Mouse (Mus musculus) layer of hippocampus, adult 8-10 months (tissue): Measurements from ENCODE around the gene Nmnat1. TPM values are rescaled to one million over a fixed set of nuclear protein-coding genes. Genes with fewer than 3 reads are reported as not detected.
"Not testable (repeated sequence)": the region's sequence is repeated elsewhere in the genome, so short reads cannot be mapped to it uniquely, and the experiment has no call there.

Source experiments
- DNase-seq, 2 experiments: peaks; one replicate each; pipeline ENCODE4 v3.0.0; 2022; ENCODE audit warnings: low spot score in 2 of 2
- total RNA-seq, 4 experiments: library from RNA; stranded (reverse); gene quantifications; 2 replicates each; pipeline ENCODE4 v1.2.4; 2022

Gene Nmnat1
- total RNA-seq, 4 experiments from 2014 or later, result 6.0 to 9.0 (median 7.0) TPM

DNA sequence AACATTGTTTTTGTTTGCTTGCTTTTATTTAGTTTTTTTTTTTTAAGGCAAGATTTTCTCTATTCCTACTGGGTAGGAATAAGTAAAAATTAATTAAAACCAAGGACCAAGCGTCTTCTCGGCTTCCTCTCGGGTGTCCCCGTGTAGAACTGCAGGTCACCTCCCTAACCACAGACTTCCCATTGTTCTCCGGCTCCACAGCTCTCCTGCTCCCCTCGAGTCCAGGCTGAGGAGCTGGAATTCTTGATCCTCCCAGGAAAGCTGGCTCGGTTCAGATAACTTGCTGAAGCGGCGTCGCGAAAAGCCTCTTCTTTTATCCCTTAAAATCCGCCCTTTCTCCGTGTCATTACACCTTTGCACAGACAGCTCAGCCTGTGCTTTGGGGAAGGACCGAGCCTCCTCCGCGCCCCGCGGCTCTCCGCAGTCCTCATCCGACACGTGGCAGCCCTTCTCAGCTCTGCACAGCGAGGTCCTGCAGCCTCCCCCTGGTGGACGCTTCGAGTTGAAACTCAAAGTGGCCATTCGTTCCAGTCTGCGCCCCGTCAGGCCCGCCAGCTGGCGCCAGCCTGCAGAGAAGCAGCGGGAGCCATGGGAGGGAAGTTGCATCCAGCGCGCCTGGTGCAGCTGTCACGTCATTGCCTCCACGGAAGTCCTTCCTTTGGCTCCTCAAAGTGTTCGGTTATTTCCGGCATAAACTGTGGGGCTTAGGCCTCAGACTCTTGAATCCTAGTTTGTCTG lies 39.9 kb downstream of the Nmnat1 start:
- peak; percentile 82 to 83 for DNase-seq

DNA sequence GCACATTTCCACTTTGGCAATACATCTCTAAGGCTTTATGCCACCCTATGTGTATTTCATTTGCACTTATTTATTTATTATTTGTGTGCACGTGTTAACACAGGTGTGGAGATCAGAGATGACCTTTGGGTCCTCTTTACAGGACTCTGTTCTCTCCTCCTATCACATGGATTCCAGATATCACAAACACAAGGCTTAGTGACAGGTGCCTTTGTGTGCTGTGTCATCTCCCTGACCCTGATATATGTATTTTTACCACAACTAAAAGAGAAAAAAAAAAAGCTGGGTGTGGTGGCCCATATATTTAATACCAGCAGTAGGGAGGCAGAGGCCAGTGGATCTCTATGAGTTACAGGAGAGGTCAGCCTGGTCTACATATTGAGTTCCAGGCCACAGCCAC lies 40.5 kb downstream of the Nmnat1 start:
- no peak for DNase-seq

DNA sequence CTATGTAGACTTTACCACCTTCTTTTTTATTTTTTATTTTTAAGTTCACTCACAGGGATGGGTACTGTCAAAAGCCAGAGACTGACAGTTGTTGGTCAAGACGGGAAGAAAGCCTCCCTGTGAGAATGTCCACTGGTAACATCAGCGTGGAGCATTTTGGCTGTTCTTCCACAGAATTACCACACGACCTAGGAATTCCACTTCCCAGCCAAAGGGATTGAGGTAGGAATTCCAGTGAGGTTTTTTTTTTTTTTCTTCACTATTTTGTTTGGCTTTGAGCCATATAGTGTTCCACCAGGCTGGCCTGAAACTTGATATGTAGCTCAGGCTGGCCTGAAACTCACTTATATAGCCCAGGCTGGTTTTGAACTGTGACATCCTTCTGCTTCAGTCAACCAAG lies 42.6 kb downstream of the Nmnat1 start:
- DNase-seq, result no peak

DNA sequence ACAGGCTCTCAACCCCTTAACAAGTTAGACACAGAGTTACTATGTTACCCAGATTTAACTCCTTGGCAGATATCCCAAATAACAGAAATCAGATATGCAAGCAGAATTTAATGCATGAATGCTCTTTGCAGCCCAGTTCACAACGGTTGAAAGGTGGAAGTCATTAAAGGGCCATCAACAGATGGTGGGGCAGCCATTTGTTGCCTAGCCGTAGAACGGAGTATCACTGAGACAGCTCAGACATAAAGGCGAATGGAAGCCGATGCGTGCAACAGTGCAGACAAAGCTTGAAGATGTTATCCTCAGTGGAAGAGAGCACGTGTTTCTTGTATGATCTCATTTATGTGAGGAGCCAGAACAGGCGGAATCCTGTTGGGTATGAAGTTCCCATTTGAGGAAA lies 44.4 kb downstream of the Nmnat1 start:
- no peak for DNase-seq

DNA sequence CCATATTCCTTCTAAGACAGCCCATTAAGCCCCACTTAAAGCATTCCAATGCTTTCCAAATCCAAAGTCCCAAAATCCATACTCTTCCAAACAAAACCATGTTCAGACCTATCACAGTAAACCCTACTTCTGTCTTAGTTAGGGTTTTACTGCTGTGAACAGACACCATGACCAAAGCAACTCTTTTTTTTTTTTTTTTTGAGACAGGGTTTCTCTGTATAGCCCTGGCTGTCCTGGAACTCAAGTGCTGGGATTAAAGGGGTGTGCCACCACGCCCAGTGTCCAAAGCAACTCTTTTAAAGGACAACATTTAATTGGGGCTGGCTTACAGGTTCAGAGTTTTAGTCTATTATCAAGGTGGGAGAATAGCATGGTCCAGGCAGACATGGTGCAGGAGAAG lies 53.1 kb downstream of the Nmnat1 start:
- not testable (repeated sequence) for DNase-seq

DNA sequence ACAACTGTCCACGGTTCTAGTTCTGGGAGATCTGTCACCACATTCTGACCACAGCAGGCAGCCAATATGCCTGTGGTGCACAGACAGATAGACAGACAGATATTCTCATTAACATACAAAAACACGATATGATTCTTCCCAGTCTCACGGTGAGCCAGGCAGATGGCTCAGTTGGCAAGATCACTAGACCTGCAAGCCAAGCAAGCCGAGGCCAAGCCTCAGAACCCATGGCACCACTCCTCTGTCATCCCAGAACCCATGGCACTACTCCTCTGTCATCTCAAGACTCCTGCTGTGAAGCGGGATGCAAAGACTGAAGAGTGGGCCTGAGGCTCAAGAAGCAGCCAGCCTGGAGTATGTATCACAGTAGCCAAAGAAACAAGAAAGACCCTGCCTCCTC lies 55.4 kb downstream of the Nmnat1 start:
- DNase-seq, result no peak

DNA sequence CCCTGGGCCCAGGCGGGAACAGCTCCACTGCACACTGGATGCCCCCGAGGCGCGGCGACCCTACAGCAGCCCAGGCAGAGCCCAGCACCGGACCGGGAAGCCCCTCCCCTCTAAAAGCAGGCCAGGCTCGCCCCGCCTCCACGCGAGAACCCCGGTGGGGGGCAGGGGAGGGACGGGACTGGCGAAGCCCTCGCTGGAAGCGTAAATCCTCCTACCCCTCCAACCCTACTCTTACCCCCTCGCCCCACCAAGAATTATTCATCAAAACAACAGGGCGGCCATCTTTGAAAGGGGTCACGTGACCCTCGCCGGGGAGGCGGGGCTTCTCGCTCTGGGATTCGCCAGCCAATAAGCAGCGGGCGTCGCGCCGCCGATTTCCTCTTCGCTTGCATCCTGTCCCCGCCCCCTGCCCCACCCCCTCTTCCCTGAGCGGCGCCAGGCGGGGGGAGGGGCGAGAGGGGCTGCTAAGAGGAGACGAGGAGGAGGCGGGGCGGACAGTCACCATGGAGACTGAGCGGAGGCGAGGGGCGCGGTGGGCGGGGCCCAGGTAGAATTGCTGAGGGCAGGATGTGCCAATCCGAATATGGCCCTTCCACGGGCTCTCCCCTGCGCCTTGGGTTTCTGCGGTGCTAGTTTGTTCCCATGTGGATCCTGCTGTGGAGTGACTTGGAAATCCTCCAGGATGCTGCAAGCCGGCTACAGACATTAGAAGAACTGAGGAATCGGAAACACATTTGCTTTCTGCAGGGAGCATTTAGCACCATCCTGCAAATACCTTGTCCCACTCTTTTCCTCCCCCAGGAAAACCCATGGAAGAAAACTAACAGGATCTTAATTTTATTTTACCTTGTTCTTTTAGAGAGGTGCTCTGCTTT lies 58.4 kb downstream of the Nmnat1 start, which contains the start of gene Ube4b:
Gene Ube4b (minus strand): TSS at position 425 of the 875 bp plus-strand sequence.
- peak; percentile 95 to 97 for DNase-seq

DNA sequence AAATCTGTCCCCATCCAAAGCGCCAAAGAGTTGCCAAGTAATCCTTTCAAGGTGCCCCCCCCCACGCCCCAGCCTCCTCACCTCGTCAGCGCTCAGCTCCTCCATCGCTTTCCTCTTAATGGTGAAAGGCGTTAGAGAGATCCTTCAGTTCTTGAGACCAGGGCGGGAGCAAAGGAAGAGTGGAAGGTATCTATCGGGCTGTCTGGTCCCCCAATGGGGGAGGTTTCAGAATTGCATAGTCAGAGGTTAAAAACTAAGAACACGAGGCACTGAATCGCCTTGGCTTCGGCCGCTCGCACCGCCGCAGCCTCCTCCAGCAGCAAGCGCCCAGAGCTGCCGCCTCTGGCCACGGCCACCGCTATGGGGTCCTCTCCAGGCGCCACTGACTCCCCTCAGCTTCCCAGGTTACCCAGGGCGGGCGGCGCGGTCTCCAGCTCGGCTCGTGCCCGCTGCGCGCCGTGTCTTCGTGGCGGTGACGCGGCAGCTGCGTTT lies 59.2 kb downstream of the Nmnat1 start:
- peak in 1 of 2 experiments; percentile 30 for DNase-seq

DNA sequence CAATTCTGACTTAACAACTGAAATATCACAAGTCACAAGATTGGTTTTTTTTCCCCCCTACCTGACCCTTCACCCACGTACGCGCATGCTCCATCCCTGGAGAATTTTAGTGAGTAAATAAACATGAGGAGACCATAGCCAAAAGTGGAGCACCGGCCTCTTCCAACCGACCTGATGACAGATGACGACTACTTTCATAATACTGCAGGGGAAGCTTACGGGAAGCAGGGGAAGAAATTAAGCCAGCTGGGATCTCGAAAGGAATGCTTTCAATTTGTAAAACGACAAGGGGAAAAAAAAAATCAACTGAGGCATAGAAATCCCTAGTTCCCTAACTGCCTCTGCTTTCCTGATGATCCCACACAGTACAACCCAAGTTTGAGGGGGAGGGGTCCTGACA lies 60.2 kb downstream of the Nmnat1 start:
- no peak for DNase-seq

DNA sequence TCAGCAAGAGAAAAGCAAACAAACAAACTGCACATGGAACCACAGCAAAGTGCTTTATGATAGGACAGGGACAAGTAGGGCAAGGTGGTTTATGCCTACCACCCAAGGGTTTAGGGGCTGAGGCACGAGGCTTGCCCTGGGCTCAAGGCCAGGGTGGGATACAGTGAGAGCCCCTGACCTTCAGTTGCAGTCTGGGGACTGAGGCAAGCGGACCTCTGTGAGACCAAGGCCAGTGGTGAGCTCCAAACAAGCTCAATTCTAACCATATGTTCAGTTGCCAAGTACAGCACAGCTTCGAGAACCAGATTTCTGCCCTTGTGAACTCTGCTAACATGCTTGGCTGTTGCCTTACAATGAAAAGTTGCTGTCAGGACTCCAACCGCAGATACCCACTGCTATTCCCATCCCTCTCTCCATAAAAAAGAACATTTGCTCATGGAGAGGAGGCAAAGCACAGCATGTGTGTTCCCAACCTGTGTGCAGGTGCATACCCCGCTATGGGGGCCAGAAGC lies 67.1 kb downstream of the Nmnat1 start:
- DNase-seq, result no peak

Other genes with a start within 250 kb of the Nmnat1 start
- gene Kif1b, start 177.5 kb downstream of the Nmnat1 start, total RNA-seq, result 100 to 1,000 TPM; 401 to 453 (median 422) TPM
- 100 to 1,000 TPM in 2 of 4 experiments, 10 to 100 TPM in 2; 91.3 to 108 (median 97.6) TPM for gene Ube4b, start 58.5 kb downstream of the Nmnat1 start, total RNA-seq
- gene Rbp7, start 30.2 kb downstream of the Nmnat1 start, total RNA-seq, result not detected
- not detected for gene Tmem274, start 7.8 kb downstream of the Nmnat1 start, total RNA-seq
- gene Lzic, start within 50 bp of the Nmnat1 start, total RNA-seq, result 10 to 100 TPM; 16.4 to 18.2 (median 16.9) TPM
- 10 to 100 TPM; 28.1 to 40.7 (median 32.0) TPM for gene Ctnnbip1, start 33.0 kb upstream of the Nmnat1 start, total RNA-seq
- gene Clstn1, start 101.3 kb upstream of the Nmnat1 start, total RNA-seq, result 100 to 1,000 TPM; 744 to 810 (median 791) TPM
- 10 to 100 TPM; 26.7 to 30.2 (median 28.4) TPM for gene Pik3cd, start 217.4 kb upstream of the Nmnat1 start, total RNA-seq